Mouse (Mus musculus) right cerebral cortex, postnatal 10 days (tissue): ENCODE results near the gene Galc.
A peak's percentile ranks its signal among the peaks of the same experiment; 100 is the strongest.
"Not testable (repeated sequence)": the region's sequence is repeated elsewhere in the genome, so short reads cannot be mapped to it uniquely, and the experiment has no call there.

Experiments used
- DNase-seq, 2 experiments: peaks; one replicate each; pipeline ENCODE4 v3.0.0; 2021; ENCODE audit warnings: low spot score in 2 of 2

The Galc gene

GRCm38 (mm10) chr12:98255373-98255995, 3.8 kb downstream of the Galc start:
- DNase-seq = no peak

DNA sequence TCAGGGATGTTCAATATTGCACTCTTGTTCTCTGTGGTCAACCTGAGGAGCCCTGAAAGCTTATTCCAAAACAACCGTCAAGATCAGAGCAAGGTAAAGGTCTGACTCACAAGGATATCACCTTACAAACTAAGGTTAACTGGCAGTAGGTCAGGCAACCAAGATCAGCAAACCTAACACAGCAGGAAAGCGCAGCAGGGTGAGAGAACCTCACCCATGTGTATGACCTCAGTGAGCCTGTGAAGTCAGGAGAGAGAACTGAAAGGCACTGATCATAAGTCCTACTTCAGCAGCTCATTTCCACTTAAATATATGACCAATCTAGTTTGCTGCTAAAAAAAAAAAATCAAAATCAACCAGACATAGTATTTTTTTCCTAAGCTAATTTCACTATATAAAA, 6.8 kb downstream of the Galc start:
- no peak for DNase-seq

DNA sequence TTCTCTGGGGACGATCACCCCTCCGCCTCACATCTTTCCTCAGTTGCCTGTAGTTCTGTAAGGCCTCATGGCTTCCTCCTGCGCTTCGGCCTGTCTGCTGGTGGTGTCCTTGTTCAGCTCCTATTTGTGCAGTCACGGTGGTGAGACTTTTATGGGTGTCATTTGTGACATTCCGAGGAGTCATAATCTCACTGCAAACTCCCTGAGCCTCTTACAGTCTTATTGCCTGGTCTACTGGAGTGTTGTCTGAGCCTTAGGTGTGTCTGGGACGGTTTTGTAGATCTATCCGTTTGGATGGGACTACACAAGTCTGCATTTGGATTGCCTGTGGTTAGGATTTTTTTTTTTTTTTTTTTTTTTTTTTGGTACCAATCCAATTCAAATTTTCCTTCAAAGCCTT, 8.9 kb downstream of the Galc start:
- DNase-seq = no peak

- no peak for DNase-seq
These were observed 9.6 kb downstream of the Galc start for GRCm38 (mm10) chr12:98249671-98250070.

- DNase-seq = no peak
These were observed 12.4 kb downstream of the Galc start for GRCm38 (mm10) chr12:98246835-98247234.

- DNase-seq = no peak
These were observed 14.4 kb downstream of the Galc start for GRCm38 (mm10) chr12:98244865-98245264.

DNA sequence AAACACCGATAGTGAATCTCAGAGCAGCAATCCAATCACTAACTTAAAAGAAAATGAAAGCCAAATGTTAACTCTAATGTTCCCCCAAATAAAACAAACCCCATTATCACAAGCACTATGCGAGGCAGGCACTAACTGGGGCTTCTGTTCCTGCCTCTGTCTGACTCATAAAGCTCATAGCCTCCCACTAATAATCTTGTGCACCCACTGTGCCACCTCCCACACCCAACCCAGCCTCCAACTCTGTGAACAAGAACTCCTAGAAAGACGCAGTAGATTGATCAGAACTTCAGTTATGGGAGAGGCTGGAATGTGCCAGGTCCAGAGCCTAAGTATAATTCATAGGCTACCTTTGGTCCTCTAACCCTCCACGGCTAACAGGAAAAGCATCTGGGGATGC, 15.1 kb downstream of the Galc start:
- no peak for DNase-seq

GRCm38 (mm10) chr12:98238478-98238877, 20.8 kb downstream of the Galc start:
- DNase-seq = not testable (repeated sequence)

DNA sequence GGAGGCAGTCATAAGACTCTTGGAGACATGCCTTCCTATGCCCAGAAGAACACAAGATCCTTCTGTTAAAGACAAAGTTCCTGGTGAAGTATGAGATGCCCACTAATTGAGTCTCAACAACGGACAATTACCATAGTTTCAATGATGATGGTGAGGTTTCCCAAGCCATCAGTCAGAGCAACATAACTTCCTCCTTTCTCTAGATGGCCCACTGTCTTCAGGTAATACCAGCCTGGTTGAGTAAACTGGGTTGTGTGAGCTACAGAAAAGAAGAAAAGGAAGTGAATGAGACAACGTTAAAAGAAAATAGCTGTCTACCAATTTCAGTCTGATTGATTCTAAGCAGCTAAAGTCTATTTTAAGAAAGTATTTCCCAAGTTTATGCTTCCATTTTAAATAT, 32.2 kb downstream of the Galc start:
- no peak for DNase-seq

DNA sequence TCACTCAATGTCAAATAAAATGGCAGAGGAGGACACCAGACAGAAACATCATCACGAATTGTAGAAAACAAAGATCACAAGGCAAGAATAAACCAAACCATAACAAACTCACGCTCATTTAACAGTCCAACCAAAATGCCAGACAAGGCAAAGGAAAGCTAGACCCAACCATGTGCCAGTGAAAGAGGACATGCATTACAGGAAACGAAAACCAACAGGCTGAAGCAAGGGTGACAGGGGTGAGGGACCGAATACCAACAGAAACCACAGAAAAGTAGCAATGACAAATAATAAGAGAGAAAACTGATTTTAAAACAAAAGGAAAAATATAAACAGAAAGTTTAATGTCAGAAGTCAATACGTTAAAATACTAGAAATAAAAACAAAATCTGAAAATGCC, 36.0 kb downstream of the Galc start:
- no peak for DNase-seq

- DNase-seq = no peak
These were observed 42.8 kb downstream of the Galc start for GRCm38 (mm10) chr12:98216432-98216831.

- no peak for DNase-seq
These were observed 43.7 kb downstream of the Galc start for GRCm38 (mm10) chr12:98215512-98215911.

DNA sequence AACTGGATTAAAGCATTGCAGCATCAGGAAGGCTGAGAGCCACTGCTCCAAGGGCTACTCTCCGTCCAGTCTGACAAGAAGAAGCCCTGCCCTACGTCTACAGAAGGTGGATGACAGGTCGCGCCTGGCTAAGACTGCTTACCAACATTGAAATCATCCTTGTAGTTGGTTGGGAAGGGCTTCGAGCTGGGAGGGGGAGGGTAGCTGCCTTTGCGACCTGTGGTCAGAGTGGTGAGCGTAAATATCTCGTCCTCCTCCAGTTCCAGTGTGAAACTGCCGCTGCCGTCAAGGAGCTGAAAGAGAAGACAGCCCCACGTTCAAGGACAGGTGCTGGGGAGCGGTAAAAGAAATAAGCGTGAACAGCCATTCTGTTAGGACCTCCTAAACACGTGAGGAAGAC, 45.1 kb downstream of the Galc start:
- no peak for DNase-seq

- no peak for DNase-seq
These were observed 45.5 kb downstream of the Galc start for GRCm38 (mm10) chr12:98213791-98214190.

GRCm38 (mm10) chr12:98213332-98213731, 45.9 kb downstream of the Galc start:
- DNase-seq = no peak

GRCm38 (mm10) chr12:98212457-98213175, 46.6 kb downstream of the Galc start:
- peak in 1 of 2 experiments; percentile 49 for DNase-seq

DNA sequence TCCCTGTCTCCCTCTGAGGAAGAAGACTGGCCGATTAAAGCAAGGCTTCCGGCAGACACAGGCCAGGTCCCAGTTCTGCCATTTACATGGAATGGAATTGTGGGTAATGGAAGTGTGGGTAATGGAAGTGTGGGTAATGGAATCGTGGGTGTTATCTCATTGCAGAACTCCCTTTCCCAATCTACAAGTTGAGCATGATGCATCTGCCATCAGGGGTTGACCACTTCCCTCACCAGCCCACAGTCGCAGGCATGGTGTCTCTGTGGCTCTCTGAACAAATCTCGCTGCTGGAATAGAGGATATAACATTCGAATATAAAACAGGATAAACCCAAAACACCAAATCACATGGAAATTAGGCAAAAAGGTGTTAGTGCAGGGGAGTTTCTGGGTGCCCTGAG, 48.8 kb downstream of the Galc start:
- DNase-seq = no peak

- DNase-seq = no peak
These were observed 51.2 kb downstream of the Galc start for GRCm38 (mm10) chr12:98208104-98208503.

GRCm38 (mm10) chr12:98205450-98206051, 53.7 kb downstream of the Galc start:
- no peak for DNase-seq

DNA sequence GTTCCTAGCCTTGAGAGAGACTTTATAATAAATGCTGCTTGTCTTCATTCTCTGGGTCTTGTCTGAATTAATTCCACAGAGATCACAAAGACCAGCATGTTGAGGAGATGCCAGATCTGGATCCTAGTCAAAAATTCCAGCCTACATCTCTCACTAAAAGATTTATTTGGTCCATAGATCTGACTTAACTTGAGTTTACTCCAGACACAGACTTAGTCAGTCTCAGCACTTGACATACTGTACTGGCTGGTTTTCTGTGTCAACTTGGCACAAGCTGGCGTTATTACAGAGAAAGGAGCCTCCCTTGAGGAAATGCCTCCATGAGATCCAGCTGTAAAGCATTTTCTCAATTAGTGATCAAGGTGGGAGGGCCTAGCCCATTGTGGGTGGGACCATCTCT, 61.9 kb downstream of the Galc start:
- DNase-seq = no peak

- no peak for DNase-seq
These were observed 69.1 kb downstream of the Galc start for GRCm38 (mm10) chr12:98190201-98190600.

DNA sequence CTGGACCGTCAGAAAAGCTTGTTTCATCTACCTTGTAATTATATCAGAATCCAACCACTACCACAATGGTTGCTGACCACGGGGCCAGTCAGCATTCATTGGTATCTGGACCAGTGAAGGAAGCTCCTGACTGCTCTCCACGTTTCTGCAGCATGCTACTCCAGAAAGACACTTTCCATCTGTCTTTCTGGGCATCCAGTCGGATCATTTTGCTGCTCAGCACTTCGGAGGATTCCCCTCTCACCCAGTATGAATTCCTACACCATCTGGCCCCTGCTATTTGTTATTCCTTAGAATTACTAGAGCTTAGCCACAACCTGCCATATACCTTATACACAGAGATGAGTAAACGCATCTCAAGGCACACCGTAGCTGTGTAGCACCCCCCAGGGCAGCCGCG, 70.2 kb downstream of the Galc start:
- DNase-seq = no peak

DNA sequence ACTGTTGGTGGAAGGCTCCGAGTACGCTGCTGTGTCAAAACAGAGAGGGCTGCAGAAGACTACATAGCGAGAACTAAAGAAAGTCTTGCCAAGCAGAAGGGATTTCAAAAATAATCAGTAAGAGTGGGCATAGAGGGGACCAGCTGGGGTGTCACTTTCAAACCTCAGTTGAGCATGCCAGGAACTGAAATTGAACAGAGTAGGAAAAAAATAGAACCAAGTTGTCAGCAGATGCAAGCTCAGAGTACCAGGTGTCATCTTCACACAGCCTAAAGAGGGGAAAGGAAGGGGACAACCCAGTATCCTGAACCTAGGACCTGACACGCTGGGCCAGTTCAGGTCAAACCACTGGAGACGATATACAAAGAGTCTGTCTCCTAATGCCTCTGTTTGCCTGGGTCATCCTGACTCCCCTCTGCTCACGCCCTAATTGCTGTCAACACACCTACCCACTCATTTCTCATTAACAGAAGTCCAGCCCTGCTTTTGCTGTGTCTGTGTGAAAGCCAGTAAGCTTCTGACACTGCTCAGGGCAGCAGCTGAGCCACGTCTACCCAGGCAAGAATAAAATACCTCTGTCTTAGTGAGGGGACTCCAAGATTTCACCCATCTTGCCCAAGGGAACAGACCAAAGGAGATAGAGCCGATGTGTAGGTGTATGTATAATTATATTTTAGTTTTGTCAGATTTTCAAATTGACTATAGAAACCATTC, 71.9 kb downstream of the Galc start:
- DNase-seq = peak; percentile 41 to 81
